Mouse (Mus musculus) embryonic facial prominence, embryonic 15.5 days (tissue): ENCODE measurements around the gene Klra10. TPM values are rescaled to one million over a fixed set of nuclear protein-coding genes. Genes with fewer than 3 reads are reported as not detected.
"Not testable (repeated sequence)": the region's sequence is repeated elsewhere in the genome, so short reads cannot be mapped to it uniquely, and the experiment has no call there.

Experiments used
- ATAC-seq: fragments of 200-750 bp; cut with Nextera tagmentation; 2 replicates; pipeline ENCODE4 v1.8.0; 2017; ENCODE audit warnings: low read depth, moderate TSS enrichment; ENCODE audit not compliant: insufficient number of reproducible peaks, low FRiP score, low TSS enrichment
- H3K27ac ChIP-seq: fragments of 300-500 bp; sonication (generic); replicated peaks from 2 replicates; pipeline ENCODE4 v1.5.1; 2015; ENCODE audit warnings: mild to moderate bottlenecking, inconsistent platforms
- H3K27me3 ChIP-seq: fragments of 300-500 bp; sonication (generic); 2 replicates; pipeline ENCODE4 v1.6.1; 2015; ENCODE audit warnings: inconsistent platforms
- H3K36me3 ChIP-seq: fragments of 300-500 bp; sonication (generic); 2 replicates; pipeline ENCODE4 v1.6.1; 2015; ENCODE audit warnings: mild to moderate bottlenecking, inconsistent platforms
- H3K4me1 ChIP-seq: fragments of 300-500 bp; sonication (generic); 2 replicates; pipeline ENCODE4 v1.6.1; 2015; ENCODE audit warnings: inconsistent platforms
- H3K4me2 ChIP-seq: fragments of 300-500 bp; sonication (generic); replicated peaks from 2 replicates; pipeline ENCODE4 v1.6.1; 2015; ENCODE audit warnings: mild to moderate bottlenecking, inconsistent platforms
- H3K4me3 ChIP-seq: fragments of 300-500 bp; sonication (generic); replicated peaks from 2 replicates; pipeline ENCODE4 v1.5.1; 2015; ENCODE audit warnings: mild to moderate bottlenecking, inconsistent platforms
- H3K9ac ChIP-seq: fragments of 300-500 bp; sonication (generic); 2 replicates; pipeline ENCODE4 v1.6.1; 2015; ENCODE audit warnings: inconsistent platforms
- H3K9me3 ChIP-seq: fragments of 300-500 bp; sonication (generic); replicated peaks from 2 replicates; pipeline ENCODE4 v1.6.1; 2016; ENCODE audit warnings: inconsistent platforms
- WGBS: fragments of 180-500 bp; shearing (Covaris S2); methylation state at CpG from one replicate; pipeline ENCODE4 v1.1.7; 2015; 5-methylcytosine and 5-hydroxymethylcytosine counted together
- polyA plus RNA-seq: library from polyadenylated mRNA; unstranded; fragments of >200 nt; fragmentation: Nextera tagmentation; extraction: Ambion mirVana; gene quantifications from 2 replicates; pipeline ENCODE4 v1.2.1, GENCODE M21; 2015

Gene Klra10
- not detected in 2 replicates for polyA plus RNA-seq

GRCm38 (mm10) chr6:130281828-130282227 lies at the start of gene Klra10:
TSS of gene Klra10 (minus strand) at chr6:130281928.
- not testable (repeated sequence) for H3K9ac ChIP-seq, H3K36me3 ChIP-seq, H3K27me3 ChIP-seq, H3K4me3 ChIP-seq, H3K4me2 ChIP-seq, H3K27ac ChIP-seq, ATAC-seq, H3K9me3 ChIP-seq, H3K4me1 ChIP-seq
- 71% methylated on average over 1 of the region's 1 CpGs for WGBS

DNA sequence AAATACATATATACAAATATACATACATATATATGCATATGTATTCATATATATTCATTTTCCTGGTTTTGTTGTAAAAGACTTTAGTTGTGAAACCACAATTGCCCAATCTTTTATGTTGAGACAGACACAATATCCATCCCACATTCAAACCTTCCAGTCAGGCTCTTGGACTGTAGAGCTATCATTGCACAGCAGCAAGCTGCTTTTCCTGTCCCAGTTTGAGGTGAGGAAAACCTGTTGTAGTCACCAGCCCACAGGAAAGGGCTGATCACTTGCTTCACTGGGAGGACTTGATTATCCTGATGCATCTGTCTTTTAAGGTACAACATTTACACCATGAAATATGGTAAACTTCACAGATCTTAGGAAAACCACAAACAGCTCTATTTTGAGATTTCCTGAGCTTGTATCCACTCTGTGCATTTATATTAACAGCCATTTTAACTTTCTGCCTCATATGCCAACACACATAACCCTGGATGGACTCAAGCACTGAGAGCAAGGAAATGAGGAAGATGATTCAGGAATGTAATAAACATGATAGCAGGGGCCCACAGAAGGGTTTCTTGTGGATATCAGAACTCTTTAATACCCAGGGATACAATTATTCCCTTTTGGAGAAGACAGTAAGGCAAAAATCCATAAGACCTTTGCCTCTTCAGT lies 6.4 kb upstream of the Klra10 start:
- Histone ChIP-seq H3K4me1 (no peaks in the 10 kb centered on the region), H3K9ac (no peak overlapping the region), H3K4me3 (no peak overlapping the region), H3K36me3 (no peaks in the 10 kb centered on the region), H3K4me2 (no peak overlapping the region), H3K27me3 (no peaks in the 10 kb centered on the region), H3K9me3 (no peaks in the 10 kb centered on the region), H3K27ac (no peak overlapping the region)
- ATAC-seq: no peak

DNA sequence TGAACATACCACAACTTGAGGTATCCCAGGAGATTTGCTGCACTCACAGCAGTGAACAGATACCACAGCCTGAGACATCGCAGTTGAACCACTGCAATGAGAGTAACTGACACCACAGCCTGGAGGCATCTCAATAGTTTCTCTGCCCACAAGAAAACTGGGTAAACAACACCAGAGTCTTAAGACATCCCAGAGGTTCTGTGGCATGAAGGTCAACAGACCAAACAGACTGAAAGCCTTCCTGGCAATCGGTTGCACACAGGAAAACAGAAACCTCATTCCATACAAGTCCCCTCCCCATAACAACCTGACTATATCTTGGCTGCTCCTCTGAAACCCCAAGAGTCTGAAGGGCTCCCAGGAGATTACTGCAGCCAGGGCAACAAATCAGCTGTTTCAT lies 26.4 kb downstream of the Klra10 start:
- no peak overlapping the region for H3K4me3 ChIP-seq
- 80% methylated on average over 2 of the region's 2 CpGs for WGBS
- no peaks in the 10 kb centered on the region for H3K36me3 ChIP-seq
- H3K4me1 ChIP-seq: no peaks in the 10 kb centered on the region
- no peak overlapping the region for H3K27ac ChIP-seq
- H3K4me2 ChIP-seq: no peak overlapping the region
- H3K9ac ChIP-seq: no peak overlapping the region
- H3K27me3 ChIP-seq: no peaks in the 10 kb centered on the region
- ATAC-seq: no peak
- H3K9me3 ChIP-seq: no peaks in the 10 kb centered on the region

DNA sequence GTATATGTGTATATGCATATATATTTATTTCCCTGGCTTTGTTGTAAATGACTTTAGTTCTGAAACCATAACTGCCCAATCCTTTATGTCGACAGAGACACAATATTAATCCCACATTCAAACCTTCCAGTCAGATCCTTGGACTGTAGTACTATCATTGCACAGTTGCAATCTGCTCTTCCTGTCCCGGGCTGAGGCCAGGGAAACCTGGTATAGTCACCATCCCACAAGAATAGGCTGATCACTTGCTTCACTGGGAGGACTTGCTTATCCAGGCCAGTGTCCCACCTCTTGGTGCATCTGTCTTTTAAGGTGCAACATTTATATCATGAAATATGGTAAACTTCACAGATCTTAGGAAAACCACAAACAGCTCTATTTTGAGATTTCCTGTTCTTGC lies 44.2 kb downstream of the Klra10 start:
- WGBS: 69% methylated on average over 2 of the region's 2 CpGs

GRCm38 (mm10) chr6:130236635-130237034 lies 45.1 kb downstream of the Klra10 start:
- H3K9ac ChIP-seq: no peak overlapping the region
- 33% methylated on average over 1 of the region's 1 CpGs for WGBS
- no peak overlapping the region for H3K27ac ChIP-seq
- H3K27me3 ChIP-seq: no peaks in the 10 kb centered on the region
- no peak overlapping the region for H3K4me3 ChIP-seq
- H3K36me3 ChIP-seq: no peaks in the 10 kb centered on the region
- H3K9me3 ChIP-seq: no peaks in the 10 kb centered on the region
- no peak for ATAC-seq
- H3K4me2 ChIP-seq: no peak overlapping the region
- no peaks in the 10 kb centered on the region for H3K4me1 ChIP-seq

More for the DNA sequence above, 44.2 kb downstream of the Klra10 start:
- H3K27ac ChIP-seq: no peak overlapping the region
- no peak overlapping the region for H3K4me2 ChIP-seq
- ATAC-seq: no peak
- H3K9me3 ChIP-seq: no peaks in the 10 kb centered on the region
- H3K4me3 ChIP-seq: no peak overlapping the region
- H3K36me3 ChIP-seq: no peaks in the 10 kb centered on the region
- no peaks in the 10 kb centered on the region for H3K4me1 ChIP-seq
- H3K27me3 ChIP-seq: no peaks in the 10 kb centered on the region
- no peak overlapping the region for H3K9ac ChIP-seq

- Histone ChIP-seq H3K36me3 (no peaks in the 10 kb centered on the region), H3K4me3 (no peak within 1 kb of the TSS), H3K4me1 (no peaks in the 10 kb centered on the region), H3K27ac (no peak within 1 kb of the TSS), H3K9ac (no peak within 1 kb of the TSS), H3K9me3 (no peaks in the 10 kb centered on the region), H3K27me3 (no peaks in the 10 kb centered on the region), H3K4me2 (no peak within 1 kb of the TSS)
- ATAC-seq: no peak
These were observed 48.5 kb downstream of the Klra10 start, which contains the start of gene Klra7 for GRCm38 (mm10) chr6:130233222-130233621. TSS of gene Klra7 (minus strand) at chr6:130233322.

Other genes with a start within 250 kb of the Klra10 start
- gene Klra4, start 214.7 kb downstream of the Klra10 start, polyA plus RNA-seq: not detected in 2 replicates
- gene Klra8, start 152.0 kb downstream of the Klra10 start, polyA plus RNA-seq: not detected in 2 replicates
- gene Klra9, start 88.8 kb downstream of the Klra10 start, polyA plus RNA-seq: not detected in 2 replicates
- gene Klra7, start 48.6 kb downstream of the Klra10 start, polyA plus RNA-seq: not detected in 2 replicates
- not detected in 2 replicates for gene Klra3, start 55.6 kb upstream of the Klra10 start, polyA plus RNA-seq
- not detected in 2 replicates for gene Klra1, start 104.9 kb upstream of the Klra10 start, polyA plus RNA-seq